Mouse (Mus musculus): ENCODE results near the gene Cfap45.

GRCm38 (mm10) chr1:172540283-172540820, 19.8 kb downstream of the Cfap45 start:
- TF ChIP-seq CEBPB (IDR thresholded peaks at IDR 0.05; ENCODE audit: insufficient read depth, poor library complexity, severe bottlenecking) (no peak), POLR2A (IDR thresholded peaks at IDR 0.05; ENCODE audit: insufficient read length, low read depth) (no peak), MAX (IDR thresholded peaks at IDR 0.05; ENCODE audit: low read depth) (no peak), E2F4 (IDR thresholded peaks at IDR 0.05; ENCODE audit: insufficient read depth) (no peak), SRF (IDR thresholded peaks at IDR 0.05; ENCODE audit: control insufficient read depth, insufficient read length, low read depth) (no peak), USF1 (IDR thresholded peaks at IDR 0.05; ENCODE audit: low read depth) (no peak), POLR2AphosphoS2 (IDR thresholded peaks at IDR 0.05; ENCODE audit: insufficient read length, low read depth) (no peak), TCF3 (IDR thresholded peaks at IDR 0.05; ENCODE audit: insufficient read length, low read depth) (no peak), MYOG (IDR thresholded peaks at IDR 0.05; ENCODE audit: control insufficient read depth in 1 of 3, insufficient read depth in 1 of 3, insufficient read length in 2 of 3, low read depth in 2 of 3) (no peak), TCF12 (IDR thresholded peaks at IDR 0.05; ENCODE audit: insufficient read depth, poor library complexity, severe bottlenecking) (no peak), MYOD1 (IDR thresholded peaks at IDR 0.05; ENCODE audit: control insufficient read depth in 1 of 3, insufficient read length in 2 of 3, low read depth in 2 of 3) (no peak), REST (IDR thresholded peaks at IDR 0.05; ENCODE audit: insufficient read depth, insufficient read length) (no peak)

Data from myocyte (in vitro differentiated cells).